ENCODE assay signal across 20 mouse cellular contexts in the genomic region with DNA sequence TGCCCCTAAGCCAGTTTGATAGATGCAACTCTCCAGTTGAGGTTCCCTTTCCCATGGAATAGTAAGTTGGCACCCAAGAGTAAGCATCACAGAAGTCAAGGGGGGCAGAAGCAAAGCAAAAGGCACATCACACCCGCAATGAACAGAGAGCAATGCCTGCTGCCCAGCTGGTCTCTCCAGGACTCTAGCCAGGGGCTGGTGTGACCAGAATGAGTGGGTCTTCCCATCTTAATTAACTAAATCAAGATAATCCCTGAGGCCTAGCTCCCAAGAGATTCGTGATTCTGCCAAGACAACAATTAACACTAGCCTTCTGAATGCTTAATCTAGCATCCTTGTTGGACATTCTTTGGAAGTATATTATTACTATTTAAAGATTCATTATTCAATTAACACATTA. TPM values are rescaled to one million over a fixed set of nuclear protein-coding genes. Genes with fewer than 3 reads are reported as not detected.
"Had no signal": no experiment of that assay in that cellular context is flagged by ENCODE, and none has a peak within 500 bp of the region (broad histone marks: within the 10 kb centered on the region; RNA-seq: fewer than 3 reads in every experiment).

No protein-coding gene starts in this region.

- ATAC-seq: intestine, postnatal 0 days; liver, embryonic 12.5 days; midbrain, embryonic 16.5 days had no signal

- H3K36me3 ChIP-seq: limb, embryonic 10.5 days; limb, embryonic 13.5 days; liver, embryonic 12.5 days; liver, embryonic 15.5 days; lung, embryonic 15.5 days had no signal

- H3K4me2 ChIP-seq: limb, embryonic 13.5 days; liver, embryonic 12.5 days; liver, embryonic 15.5 days; lung, embryonic 15.5 days; midbrain, embryonic 11.5 days had no signal

- H3K4me3 ChIP-seq: layer of hippocampus, adult 2 months; limb, embryonic 10.5 days; limb, embryonic 13.5 days; liver, embryonic 12.5 days; liver, embryonic 15.5 days; lung, embryonic 15.5 days; megakaryocyte, embryonic 14.5 days had no signal

- H3K9me3 ChIP-seq: limb, embryonic 10.5 days; limb, embryonic 13.5 days; liver, embryonic 12.5 days; liver, embryonic 15.5 days; lung, embryonic 15.5 days; megakaryocyte, embryonic 14.5 days had no signal

- H3K9ac ChIP-seq: limb, embryonic 13.5 days; liver, embryonic 12.5 days; liver, embryonic 15.5 days; lung, embryonic 15.5 days had no signal

- H3K27me3 ChIP-seq: limb, embryonic 13.5 days; liver, embryonic 12.5 days; liver, embryonic 15.5 days; lung, embryonic 15.5 days; megakaryocyte, embryonic 14.5 days had no signal

- DNase-seq: kidney, postnatal 25 days; layer of hippocampus, adult 9-11 months; liver; lung, adult 18-20 months; lung, postnatal 10 days; lung, postnatal 36 days; thymus, adult 18-20 months; thymus, postnatal 36 days had no signal

- H3K4me1 ChIP-seq: limb, embryonic 10.5 days; limb, embryonic 13.5 days had no signal

- H3K27ac ChIP-seq: kidney, postnatal 0 days; layer of hippocampus, adult 2 months; limb, embryonic 10.5 days; limb, embryonic 13.5 days; liver, embryonic 12.5 days; liver, embryonic 15.5 days; lung, embryonic 15.5 days had no signal

RNA-seq across cellular contexts. Expression of a gene that starts 58.3 kb away (rescaled TPM):
- polyA plus RNA-seq: small intestine, adult 2 months had no signal
